Mouse (Mus musculus): ENCODE data around the gene Npas3.

DNA sequence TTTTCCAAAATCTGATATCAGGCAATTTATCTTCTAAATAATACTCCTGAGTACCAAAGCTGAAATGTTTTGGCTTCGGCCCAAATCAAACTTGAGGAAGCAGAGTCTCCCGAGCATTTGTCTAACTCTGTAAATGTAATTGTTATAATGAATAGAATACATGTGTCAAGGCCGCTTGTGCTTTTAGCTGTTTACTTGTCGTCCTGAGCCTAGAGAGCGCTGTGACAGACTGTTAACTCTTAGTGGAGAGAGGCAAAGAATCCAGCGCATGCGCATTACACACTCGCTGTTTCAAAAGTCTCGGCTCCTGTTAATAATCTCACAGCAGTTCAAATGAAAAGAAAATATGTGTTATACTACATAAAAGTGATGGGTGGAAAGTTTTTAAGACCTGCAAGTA lies 94.3 kb downstream of the Npas3 start:
- TF ChIP-seq EP300 (IDR thresholded peaks at IDR 0.05; ENCODE audit: insufficient read depth, low read depth, low read length) (no peak), CTCF (IDR thresholded peaks at IDR 0.05; ENCODE audit: low read depth, low read length) (no peak), POLR2A (IDR thresholded peaks at IDR 0.05; ENCODE audit: insufficient read depth, low read length) (no peak)

Measured in ES-Bruce4 (cell line).